Mouse (Mus musculus) liver, embryonic 12.5 days (tissue): ENCODE data around the gene Mllt1. TPM values are rescaled to one million over a fixed set of nuclear protein-coding genes. Genes with fewer than 3 reads are reported as not detected.

ENCODE experiments used
- ATAC-seq: fragments of 200-750 bp; cut with Nextera tagmentation; 2 replicates; pipeline ENCODE4 v1.8.0; 2017; ENCODE audit warnings: moderate number of reproducible peaks, mild to moderate bottlenecking, moderate library complexity
- H3K27ac ChIP-seq: fragments of 300-500 bp; sonication (generic); 2 replicates; pipeline ENCODE4 v1.5.1; 2016; ENCODE audit warnings: mild to moderate bottlenecking
- H3K27me3 ChIP-seq: fragments of 300-500 bp; sonication (generic); replicated peaks from 2 replicates; pipeline ENCODE4 v1.6.1; 2016; ENCODE audit warnings: mild to moderate bottlenecking, moderate library complexity
- H3K36me3 ChIP-seq: fragments of 300-500 bp; sonication (generic); 2 replicates; pipeline ENCODE4 v1.6.1; 2016; ENCODE audit warnings: mild to moderate bottlenecking, moderate library complexity
- H3K4me1 ChIP-seq: fragments of 300-500 bp; sonication (generic); 2 replicates; pipeline ENCODE4 v1.6.1; 2016
- H3K4me2 ChIP-seq: fragments of 300-500 bp; sonication (generic); 2 replicates; pipeline ENCODE4 v1.6.1; 2016; ENCODE audit warnings: mild to moderate bottlenecking, moderate library complexity
- H3K4me3 ChIP-seq: fragments of 300-500 bp; sonication (generic); 2 replicates; pipeline ENCODE4 v1.5.1; 2016; ENCODE audit warnings: mild to moderate bottlenecking, moderate library complexity
- H3K9ac ChIP-seq: fragments of 300-500 bp; sonication (generic); 2 replicates; pipeline ENCODE4 v1.6.1; 2016; ENCODE audit warnings: mild to moderate bottlenecking, moderate library complexity
- H3K9me3 ChIP-seq: fragments of 300-500 bp; sonication (generic); replicated peaks from 2 replicates; pipeline ENCODE4 v1.6.1; 2016; ENCODE audit warnings: mild to moderate bottlenecking, moderate library complexity
- WGBS: fragments of 180-500 bp; shearing (Covaris S2); methylation state at CpG from one replicate; pipeline ENCODE4 v1.1.7; 2016; ENCODE audit not compliant: insufficient replicate concordance; 5-methylcytosine and 5-hydroxymethylcytosine counted together
- polyA plus RNA-seq: library from polyadenylated mRNA; unstranded; fragments of >200 nt; fragmentation: Nextera tagmentation; extraction: Ambion mirVana; gene quantifications from 2 replicates; pipeline ENCODE4 v1.2.1, GENCODE M21; 2016

The Mllt1 gene
- polyA plus RNA-seq, 1 experiment from 2014 or later: 24.7 TPM

DNA sequence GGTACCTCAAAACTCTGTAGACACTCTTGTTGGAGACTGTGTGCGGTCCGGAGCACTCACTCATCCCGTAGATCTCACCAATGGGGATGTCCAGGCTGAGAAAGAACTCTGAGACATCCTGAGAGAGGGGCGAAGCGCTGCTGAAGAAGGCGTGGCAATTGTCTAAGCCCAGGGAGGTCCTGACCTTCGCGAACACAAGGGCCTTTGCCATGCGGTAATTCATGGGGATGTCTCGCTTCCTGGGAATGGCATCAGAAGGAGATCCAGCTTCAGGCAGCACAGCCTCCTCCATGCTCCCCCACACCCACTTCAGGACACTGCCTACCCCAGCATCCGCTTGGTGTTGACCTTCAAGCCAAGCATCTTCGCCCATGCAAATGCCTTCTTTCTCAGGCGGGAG, 85.5 kb downstream of the Mllt1 start:
- H3K4me2 ChIP-seq: no peak overlapping the region
- H3K4me1 ChIP-seq: no peaks in the 10 kb centered on the region
- 70% methylated on average over 13 of the region's 13 CpGs for whole genome bisulfite sequencing
- H3K9me3 ChIP-seq: no peaks in the 10 kb centered on the region
- H3K36me3 ChIP-seq: no peaks in the 10 kb centered on the region
- no peak overlapping the region for H3K27ac ChIP-seq
- H3K4me3 ChIP-seq: no peak overlapping the region
- H3K9ac ChIP-seq: no peak overlapping the region
- ATAC-seq: no peak
- peaks cover 41% of the 10 kb centered on the region for H3K27me3 ChIP-seq

GRCm38 (mm10) chr17:56848785-56849184, 86.4 kb downstream of the Mllt1 start:
- Histone ChIP-seq H3K36me3 (no peaks in the 10 kb centered on the region), H3K9ac (no peak overlapping the region), H3K4me1 (no peaks in the 10 kb centered on the region), H3K27ac (no peak overlapping the region), H3K4me3 (no peak overlapping the region), H3K9me3 (no peaks in the 10 kb centered on the region), H3K4me2 (no peak overlapping the region), H3K27me3 (peaks cover 42% of the 10 kb centered on the region)
- WGBS: 61% methylated on average over 5 of the region's 5 CpGs
- ATAC-seq: no peak

DNA sequence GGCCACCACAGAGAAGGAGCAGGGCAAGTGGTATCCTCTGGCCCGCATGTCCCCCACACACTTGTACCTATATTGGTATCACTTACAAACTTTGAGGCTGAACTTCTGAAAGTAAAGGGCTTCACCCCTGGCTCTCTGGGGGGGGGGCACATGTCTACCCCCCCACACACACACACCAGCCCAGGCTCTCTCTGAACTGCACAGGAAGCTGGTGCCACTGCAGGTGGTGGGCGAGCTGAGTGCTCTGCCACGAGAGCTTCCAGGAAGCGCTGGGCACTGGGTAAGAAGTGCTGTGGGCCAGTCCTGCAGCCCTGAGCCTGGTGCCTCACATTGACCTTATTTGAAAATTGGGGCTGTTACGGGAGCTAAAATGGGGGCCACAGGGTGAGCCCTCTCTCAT, 91.5 kb downstream of the Mllt1 start:
- no peak for ATAC-seq
- no peak overlapping the region for H3K4me3 ChIP-seq
- H3K9me3 ChIP-seq: no peaks in the 10 kb centered on the region
- peaks cover 37% of the 10 kb centered on the region; the same call in 1 of the 2 replicates for H3K27me3 ChIP-seq
- 68% methylated on average over 5 of the region's 5 CpGs for WGBS
- no peaks in the 10 kb centered on the region for H3K4me1 ChIP-seq
- H3K9ac ChIP-seq: no peak overlapping the region
- no peak overlapping the region for H3K27ac ChIP-seq
- H3K36me3 ChIP-seq: no peaks in the 10 kb centered on the region
- no peak overlapping the region for H3K4me2 ChIP-seq

Other genes starting within 250 kb of the Mllt1 start
- gene Ndufa11, start 217.6 kb downstream of the Mllt1 start, polyA plus RNA-seq: 265 and 282 TPM in 2 replicates
- gene Vmac, start 217.4 kb downstream of the Mllt1 start, polyA plus RNA-seq: 3.8 and 4.0 TPM in 2 replicates
- 3.2 and 4.1 TPM in 2 replicates for gene Nrtn, start 177.9 kb downstream of the Mllt1 start, polyA plus RNA-seq
- gene Dus3l, start 170.7 kb downstream of the Mllt1 start, polyA plus RNA-seq: 24.1 and 24.6 TPM in 2 replicates
- 1.1 and 1.2 TPM in 2 replicates for gene Prr22, start 165.2 kb downstream of the Mllt1 start, polyA plus RNA-seq
- 12.6 and 13.6 TPM in 2 replicates for gene Rfx2, start 104.4 kb downstream of the Mllt1 start, polyA plus RNA-seq
- gene Acsbg2, start 61.0 kb downstream of the Mllt1 start, polyA plus RNA-seq: not detected in 2 replicates
- 0.08 and 0.11 TPM in 2 replicates for gene 1700061G19Rik, start 59.9 kb downstream of the Mllt1 start, polyA plus RNA-seq
- not detected in 2 replicates for gene Acer1, start 46.7 kb upstream of the Mllt1 start, polyA plus RNA-seq
- 108 and 115 TPM in 2 replicates for gene Clpp, start 54.9 kb upstream of the Mllt1 start, polyA plus RNA-seq
- gene Alkbh7, start 61.9 kb upstream of the Mllt1 start, polyA plus RNA-seq: 24.5 and 25.1 TPM in 2 replicates
- 0.29 and 0.31 TPM in 2 replicates for gene Pspn, start 64.6 kb upstream of the Mllt1 start, polyA plus RNA-seq
- 76.4 and 78.5 TPM in 2 replicates for gene Gtf2f1, start 75.9 kb upstream of the Mllt1 start, polyA plus RNA-seq
- 0.11 and 0.33 TPM in 2 replicates for gene Gm17949, start 76.1 kb upstream of the Mllt1 start, polyA plus RNA-seq
- 54.9 and 57.1 TPM in 2 replicates for gene Khsrp, start 96.1 kb upstream of the Mllt1 start, polyA plus RNA-seq
- not detected in 2 replicates for gene Slc25a41, start 106.2 kb upstream of the Mllt1 start, polyA plus RNA-seq
- gene Crb3, start 123.7 kb upstream of the Mllt1 start, polyA plus RNA-seq: 2.5 and 3.0 TPM in 2 replicates
- gene Slc25a23, start 124.4 kb upstream of the Mllt1 start, polyA plus RNA-seq: 3.2 and 3.5 TPM in 2 replicates
- 1.8 and 2.2 TPM in 2 replicates for gene Dennd1c, start 143.1 kb upstream of the Mllt1 start, polyA plus RNA-seq
- gene Tubb4a, start 152.4 kb upstream of the Mllt1 start, polyA plus RNA-seq: 1.1 and 1.4 TPM in 2 replicates
- gene Tnfsf9, start 169.9 kb upstream of the Mllt1 start, polyA plus RNA-seq: 2.3 and 2.4 TPM in 2 replicates
- gene Cd70, start 214.4 kb upstream of the Mllt1 start, polyA plus RNA-seq: not detected in 2 replicates